Mouse (Mus musculus) subcutaneous adipose tissue, adult 2 months (tissue): ENCODE results near the gene Slamf1. TPM values are rescaled to one million over a fixed set of nuclear protein-coding genes. Genes with fewer than 3 reads are reported as not detected.

Source experiments
- polyA plus RNA-seq: library from polyadenylated mRNA; depleted of rRNA; stranded (reverse); fragments of >200 nt; gene quantifications from 2 replicates; pipeline ENCODE4 v1.2.3, GENCODE M21; 2012; ENCODE audit warnings: low replicate concordance; rRNA removed

The Slamf1 gene
- 0.04 and 0.13 TPM in 2 replicates for polyA plus RNA-seq

DNA sequence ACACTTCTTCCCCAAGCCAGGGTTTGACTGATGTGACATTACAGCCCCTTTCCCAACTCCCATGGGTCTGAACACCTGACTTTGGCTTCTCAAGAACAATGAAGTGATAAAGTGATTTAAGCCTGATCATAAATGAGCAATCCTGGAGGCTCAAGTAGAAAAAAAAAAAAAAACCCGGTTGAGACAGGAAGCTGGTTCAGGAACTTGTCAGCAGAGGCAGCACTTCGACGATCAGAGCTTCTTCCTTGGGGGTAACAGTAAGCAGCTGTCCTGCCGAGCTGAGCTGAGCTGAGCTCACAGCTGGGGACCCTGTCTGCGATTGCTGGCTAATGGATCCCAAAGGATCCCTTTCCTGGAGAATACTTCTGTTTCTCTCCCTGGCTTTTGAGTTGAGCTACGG, at the start of gene Slamf1:
Gene Slamf1, plus strand, starts transcription at position 230 of the 400 bp plus-strand sequence.

GRCm38 (mm10) chr1:171839488-171839887, 72.6 kb downstream of the Slamf1 start, which contains the start of gene Cd84:
Gene Cd84 (plus strand): TSS chr1:171839697.

Other genes with a start within 250 kb of the Slamf1 start
- 0.30 TPM in 1 of 2 replicates, not detected in the other for gene Itln1, start 231.8 kb upstream of the Slamf1 start, polyA plus RNA-seq
- gene Cd244a, start 207.9 kb upstream of the Slamf1 start, polyA plus RNA-seq = 0.40 and 1.7 TPM in 2 replicates
- gene Ly9, start 159.7 kb upstream of the Slamf1 start, polyA plus RNA-seq = 1.6 and 4.8 TPM in 2 replicates
- gene Slamf7, start 114.1 kb upstream of the Slamf1 start, polyA plus RNA-seq = 1.3 and 5.3 TPM in 2 replicates
- gene Cd48, start 85.1 kb upstream of the Slamf1 start, polyA plus RNA-seq = 13.3 and 17.3 TPM in 2 replicates
- 4.3 and 4.4 TPM in 2 replicates for gene Cd84, start 72.6 kb downstream of the Slamf1 start, polyA plus RNA-seq
- 0.44 and 0.77 TPM in 2 replicates for gene Gm10521, start 128.5 kb downstream of the Slamf1 start, polyA plus RNA-seq
- gene Slamf6, start 150.4 kb downstream of the Slamf1 start, polyA plus RNA-seq = 0.24 and 0.30 TPM in 2 replicates